ENCODE assay signal across 8 mouse cellular contexts in the genomic region with DNA sequence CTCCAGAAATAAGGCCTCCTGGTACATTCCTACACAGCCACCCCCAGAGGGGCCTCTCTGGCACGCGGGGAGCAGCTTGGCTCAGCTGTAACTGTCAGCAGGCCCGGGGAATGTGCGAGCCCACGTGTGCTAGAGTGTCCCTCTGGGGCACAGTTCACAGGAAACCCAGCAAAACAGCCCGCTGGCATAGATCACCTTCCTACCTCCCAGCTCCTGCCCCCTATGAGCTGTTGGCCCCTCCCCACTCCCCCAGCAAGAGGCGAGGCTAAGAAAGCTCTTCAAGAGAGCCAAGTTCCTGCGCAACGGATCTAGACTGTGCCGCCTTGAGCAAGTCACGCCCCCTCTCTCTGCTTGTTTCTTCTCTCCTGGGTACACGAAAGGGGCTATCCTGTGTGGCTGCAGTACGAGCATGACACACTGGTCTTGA. TPM values are rescaled to one million over a fixed set of nuclear protein-coding genes. Genes with fewer than 3 reads are reported as not detected.
DNase-seq lines count a peak whose midpoint lies in the region; ATAC-seq and TF ChIP-seq lines count a peak whose summit lies in the region.

No protein-coding gene starts in this region.

- H3K4me1 ChIP-seq in forebrain, embryonic 15.5 days: peaks cover 18% of the 10 kb centered on the region
- H3K4me1 ChIP-seq in liver, embryonic 15.5 days (replicated peaks): peaks cover 98% of the 10 kb centered on the region

- peaks cover 45% of the 10 kb centered on the region for H3K79me3 ChIP-seq in C2C12 (ENCODE audit: low read depth)

- H3K4me2 ChIP-seq in forebrain, embryonic 15.5 days (replicated peaks): peak overlapping the region; percentile 97
- peak overlapping the region; percentile 92 for H3K4me2 ChIP-seq in liver, embryonic 15.5 days

- H3K27ac ChIP-seq in forebrain, embryonic 15.5 days (replicated peaks): no peak overlapping the region
- H3K27ac ChIP-seq in liver, embryonic 15.5 days (replicated peaks): peak overlapping the region; percentile 96

- DNase-seq in T-cell, adult 2 months (ENCODE audit: low spot score): peak; percentile 86
- DNase-seq in induced T-regulatory cell, adult 2 months (ENCODE audit: low read depth): peak; percentile 90
- DNase-seq in neural tube, embryonic 10.5 days (ENCODE audit: extremely low spot score, low spot score): peak; percentile 30
- DNase-seq in cerebellum, postnatal 14 days: no peak
- no peak for DNase-seq in layer of hippocampus, adult 8-10 months (ENCODE audit: low spot score in 2 of 2)

- no peak for TF ChIP-seq CTCF in C2C12 (IDR thresholded peaks at IDR 0.05; ENCODE audit: control insufficient read depth, insufficient read depth, insufficient read length)

- H3K27me3 ChIP-seq in C2C12 (ENCODE audit: control insufficient read depth, insufficient read depth, insufficient read length): no peaks in the 10 kb centered on the region
- H3K27me3 ChIP-seq in forebrain, embryonic 15.5 days: peaks cover 26% of the 10 kb centered on the region
- H3K27me3 ChIP-seq in liver, embryonic 15.5 days: no peaks in the 10 kb centered on the region

- H3K9me3 ChIP-seq in forebrain, embryonic 15.5 days: no peaks in the 10 kb centered on the region
- no peaks in the 10 kb centered on the region for H3K9me3 ChIP-seq in liver, embryonic 15.5 days (replicated peaks)

- peak overlapping the region; percentile 54 for H3K4me3 ChIP-seq in C2C12 (ENCODE audit: insufficient read depth, poor library complexity, severe bottlenecking)
- peak overlapping the region; percentile 64 for H3K4me3 ChIP-seq in forebrain, embryonic 15.5 days
- peak overlapping the region; percentile 85 for H3K4me3 ChIP-seq in liver, embryonic 15.5 days (replicated peaks)

- peak overlapping the region; percentile 77 for H3ac ChIP-seq in C2C12 (ENCODE audit: control insufficient read depth, insufficient read length, low read depth)

- H3K9ac ChIP-seq in forebrain, embryonic 15.5 days (replicated peaks): no peak overlapping the region
- H3K9ac ChIP-seq in liver, embryonic 15.5 days: peak overlapping the region; percentile 86

- ATAC-seq in forebrain, embryonic 15.5 days (replicated peaks): peak; percentile 41; the same call in 1 of the 2 replicates
- peak; percentile 2; the same call in 1 of the 2 replicates for ATAC-seq in liver, embryonic 15.5 days (ENCODE audit: insufficient read depth)

- WGBS in forebrain, embryonic 15.5 days: 3% methylated on average over 13 of the region's 13 CpGs
- under 1% methylated on average over 13 of the region's 13 CpGs for WGBS in liver, embryonic 15.5 days (ENCODE audit: insufficient replicate concordance)

- H3K36me3 ChIP-seq in C2C12 (ENCODE audit: control insufficient read depth, insufficient read depth): peaks cover 10% of the 10 kb centered on the region
- H3K36me3 ChIP-seq in forebrain, embryonic 15.5 days: no peaks in the 10 kb centered on the region
- no peaks in the 10 kb centered on the region for H3K36me3 ChIP-seq in liver, embryonic 15.5 days (replicated peaks)

- H3K79me2 ChIP-seq in C2C12 (ENCODE audit: control insufficient read depth, insufficient read depth): peaks cover 59% of the 10 kb centered on the region

TF ChIP-seq in C2C12, 6 proteins besides CTCF, POLR2A, EP300 and RAD21:
- TF ChIP-seq MAX (IDR thresholded peaks at IDR 0.05): peak; percentile 84
- TF ChIP-seq MYOD1 (IDR thresholded peaks at IDR 0.05; ENCODE audit: control insufficient read depth, insufficient read length, low read depth): no peak
- no peak for TF ChIP-seq FOSL1 (IDR thresholded peaks at IDR 0.05; ENCODE audit: insufficient read depth, low read length, poor library complexity, severe bottlenecking)
- peak; percentile 61 for TF ChIP-seq USF1 (IDR thresholded peaks at IDR 0.05; ENCODE audit: low read depth)
- TF ChIP-seq MYOG (IDR thresholded peaks at IDR 0.05; ENCODE audit: control insufficient read depth, extremely low read depth, insufficient read length): no peak
- no peak for TF ChIP-seq CEBPB (IDR thresholded peaks at IDR 0.05; ENCODE audit: low read depth)

RNA-seq across cellular contexts. Expression of a gene that starts 0.8 kb away (rescaled TPM):
- polyA plus RNA-seq in C2C12 (2012; fragmentation: generic; extraction: Trizol): 24.8 TPM
- polyA plus RNA-seq in forebrain, embryonic 15.5 days (2015; fragmentation: Nextera tagmentation; extraction: Ambion mirVana): 0.11 TPM in 1 of 2 replicates, not detected in the other
- 2.9 and 3.0 TPM in 2 replicates for polyA plus RNA-seq in liver, embryonic 15.5 days (2015; fragmentation: Nextera tagmentation; extraction: Ambion mirVana)
- total RNA-seq in layer of hippocampus, adult 8-10 months (2022): 1 to 10 TPM; 1.6 to 3.6 (median 2.1) TPM

RNA-seq across cellular contexts. Expression of a gene that starts 23.7 kb away (rescaled TPM):
- polyA plus RNA-seq in C2C12 (2012; fragmentation: generic; extraction: Trizol): 92.2 TPM
- polyA plus RNA-seq in forebrain, embryonic 15.5 days (2015; fragmentation: Nextera tagmentation; extraction: Ambion mirVana): 145 and 149 TPM in 2 replicates
- polyA plus RNA-seq in liver, embryonic 15.5 days (2015; fragmentation: Nextera tagmentation; extraction: Ambion mirVana): 496 and 514 TPM in 2 replicates
- total RNA-seq in layer of hippocampus, adult 8-10 months (2022): 10 to 100 TPM; 41.0 to 46.7 (median 42.8) TPM

Comparison
In these comparisons a context has a peak if more than half of its experiments do, and no peak if none do; other contexts are left out.
1. DNase-seq: peak in T-cell, adult 2 months (single experiment), induced T-regulatory cell, adult 2 months (single experiment) and neural tube, embryonic 10.5 days (single experiment); none in cerebellum, postnatal 14 days (0 of 2) and layer of hippocampus, adult 8-10 months (0 of 2).
2. Peak in every context shown above with its lines, with median percentiles within 50 percentile points of each other: H3K4me3 ChIP-seq.